Mouse (Mus musculus) midbrain, embryonic 14.5 days (tissue): ENCODE data around the gene Ccndbp1. TPM values are rescaled to one million over a fixed set of nuclear protein-coding genes. Genes with fewer than 3 reads are reported as not detected.

Experiments used
- microRNA-seq: library from miRNA; unstranded; fragments of <30 nt; microRNA quantifications from one replicate; pipeline ENCODE4, GENCODE M21; 2016
- polyA plus RNA-seq: library from polyadenylated mRNA; unstranded; fragments of >200 nt; fragmentation: Nextera tagmentation; extraction: Ambion mirVana; gene quantifications from 2 replicates; pipeline ENCODE4 v1.2.1, GENCODE M21; 2014

Gene Ccndbp1
- polyA plus RNA-seq, 1 experiment from 2014 or later, result 82.6 TPM

Small RNA genes lying within 50 kb of the gene (microRNA-seq; reads per million reads assigned to microRNA genes)
- 0.44 reads per million for gene Gm44325

Other genes starting within 250 kb of the Ccndbp1 start
- gene Cdan1, start 158.3 kb upstream of the Ccndbp1 start, polyA plus RNA-seq, result 7.6 and 7.7 TPM in 2 replicates
- 14.1 and 15.9 TPM in 2 replicates for gene Ttbk2, start 157.8 kb upstream of the Ccndbp1 start, polyA plus RNA-seq
- gene Ubr1, start 37.7 kb upstream of the Ccndbp1 start, polyA plus RNA-seq, result 28.3 and 40.5 TPM in 2 replicates
- 11.9 and 13.8 TPM in 2 replicates for gene Tmem62, start 31.4 kb upstream of the Ccndbp1 start, polyA plus RNA-seq
- gene Epb42, start 28.7 kb downstream of the Ccndbp1 start, polyA plus RNA-seq, result 0.16 and 0.32 TPM in 2 replicates
- gene Tgm5, start 77.4 kb downstream of the Ccndbp1 start, polyA plus RNA-seq, result not detected in 2 replicates
- gene Tgm7, start 101.4 kb downstream of the Ccndbp1 start, polyA plus RNA-seq, result not detected in 2 replicates
- gene Adal, start 132.0 kb downstream of the Ccndbp1 start, polyA plus RNA-seq, result 30.7 and 40.0 TPM in 2 replicates
- gene Lcmt2, start 132.2 kb downstream of the Ccndbp1 start, polyA plus RNA-seq, result 18.2 and 23.3 TPM in 2 replicates
- gene Tubgcp4, start 162.3 kb downstream of the Ccndbp1 start, polyA plus RNA-seq, result 35.9 and 49.2 TPM in 2 replicates
- gene Zscan29, start 162.7 kb downstream of the Ccndbp1 start, polyA plus RNA-seq, result 8.0 and 9.3 TPM in 2 replicates